Mouse (Mus musculus) retina, embryonic 14.5 days (tissue): Measurements from ENCODE around the gene Rrp1b.
"Not testable (repeated sequence)": the region's sequence is repeated elsewhere in the genome, so short reads cannot be mapped to it uniquely, and the experiment has no call there.

Experiments
- DNase-seq: peaks from one replicate; pipeline ENCODE4 v3.0.0-alpha.2; 2015; ENCODE audit warnings: low spot score

Gene Rrp1b

DNA sequence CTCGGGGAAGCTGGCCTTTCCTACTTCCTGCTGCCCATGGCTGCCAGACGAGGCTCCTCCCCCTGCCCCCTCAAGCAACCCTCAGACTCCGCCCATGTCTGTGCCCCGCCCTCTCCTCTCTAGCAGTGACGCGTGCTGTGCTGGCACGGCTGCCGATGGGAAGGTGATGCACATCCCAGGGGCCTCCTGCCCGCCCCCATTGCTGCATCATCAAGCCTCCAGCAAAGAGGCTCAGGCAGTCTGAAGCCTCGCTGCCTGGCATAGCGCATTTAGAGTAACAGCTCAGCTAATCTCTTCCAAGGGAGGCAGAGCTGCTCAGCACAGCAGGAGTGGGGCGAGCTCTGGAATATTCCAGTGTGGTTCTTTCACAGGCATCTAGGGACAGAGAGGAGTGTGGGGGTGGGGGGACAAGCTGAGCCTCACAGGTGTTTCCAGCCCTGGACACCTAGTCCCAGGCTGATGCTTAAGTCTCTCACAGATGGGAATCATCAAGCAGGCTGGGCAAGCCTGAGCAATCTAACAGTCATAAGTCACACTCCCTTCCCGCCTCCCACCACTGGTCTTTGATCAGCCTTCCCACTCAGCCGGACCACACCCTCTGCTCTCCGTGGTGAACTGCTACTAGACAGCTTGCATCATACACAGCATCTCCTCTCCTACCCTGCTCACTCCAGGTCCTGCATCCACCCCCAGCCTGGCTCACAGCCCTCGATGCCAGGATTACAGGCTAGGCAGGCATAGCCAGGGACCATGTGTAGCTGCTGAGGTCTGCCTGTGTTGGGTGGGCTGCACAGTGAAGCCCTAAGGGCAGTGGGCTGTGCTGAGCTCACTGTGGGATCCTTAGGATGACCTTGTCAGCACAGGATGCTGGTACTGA lies 55.7 kb downstream of the Rrp1b start:
- peak; percentile 88 for DNase-seq

- DNase-seq = no peak
Observed at GRCm38 (mm10) chr17:32092241-32092619, 56.3 kb downstream of the Rrp1b start.

GRCm38 (mm10) chr17:32092895-32093294 lies 57.0 kb downstream of the Rrp1b start:
- DNase-seq = no peak

DNA sequence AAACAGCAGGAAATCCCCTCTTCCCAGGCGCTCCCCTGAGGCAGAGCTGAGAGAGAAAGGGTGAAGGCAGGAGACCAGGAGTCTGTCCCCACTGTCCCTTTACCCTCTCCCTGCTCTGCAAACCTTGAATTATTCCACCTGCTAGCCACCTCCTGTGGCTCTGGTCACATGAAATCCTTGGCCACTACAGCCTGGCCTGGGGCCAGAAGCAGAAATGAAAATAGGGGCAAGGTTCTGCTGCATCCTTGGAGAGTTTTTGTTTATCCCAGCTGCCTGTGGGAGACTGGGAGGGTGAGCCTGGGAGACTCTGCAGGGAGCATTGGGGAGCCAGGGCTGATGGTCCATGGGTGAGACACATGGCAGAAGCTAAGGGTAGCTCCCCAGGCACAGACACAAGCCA lies 61.8 kb downstream of the Rrp1b start:
- DNase-seq = no peak

DNA sequence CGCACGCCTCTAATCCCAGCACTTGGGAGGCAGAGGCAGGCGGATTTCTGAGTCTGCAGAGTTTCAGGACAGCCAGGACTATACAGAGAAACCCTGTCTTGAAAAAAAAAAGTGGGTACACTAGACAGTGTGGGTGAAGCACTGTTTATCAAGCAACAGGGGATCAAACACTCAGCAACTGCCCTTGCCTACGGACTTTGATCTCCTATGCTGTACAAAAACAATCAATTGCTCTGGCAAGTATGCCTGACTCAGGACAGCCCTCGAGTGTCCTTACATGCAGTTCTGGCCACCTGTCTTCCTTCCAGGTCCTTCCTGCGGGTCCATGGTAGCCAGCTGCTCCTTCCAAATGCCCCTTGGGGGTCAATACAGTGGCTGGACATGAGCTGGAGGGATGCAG lies 63.0 kb downstream of the Rrp1b start:
- not testable (repeated sequence) for DNase-seq

- no peak for DNase-seq
Observed at GRCm38 (mm10) chr17:32099574-32099942, 63.7 kb downstream of the Rrp1b start.

GRCm38 (mm10) chr17:32099943-32100586 lies 64.2 kb downstream of the Rrp1b start:
- peak; percentile 77 for DNase-seq

GRCm38 (mm10) chr17:32103054-32103453 lies 67.2 kb downstream of the Rrp1b start:
- DNase-seq = no peak

GRCm38 (mm10) chr17:32106358-32106757 lies 70.5 kb downstream of the Rrp1b start:
- no peak for DNase-seq

- DNase-seq = no peak
Observed at GRCm38 (mm10) chr17:32107877-32108276, 72.0 kb downstream of the Rrp1b start.

- DNase-seq = not testable (repeated sequence)
Observed at GRCm38 (mm10) chr17:32108320-32109011, 72.6 kb downstream of the Rrp1b start.

DNA sequence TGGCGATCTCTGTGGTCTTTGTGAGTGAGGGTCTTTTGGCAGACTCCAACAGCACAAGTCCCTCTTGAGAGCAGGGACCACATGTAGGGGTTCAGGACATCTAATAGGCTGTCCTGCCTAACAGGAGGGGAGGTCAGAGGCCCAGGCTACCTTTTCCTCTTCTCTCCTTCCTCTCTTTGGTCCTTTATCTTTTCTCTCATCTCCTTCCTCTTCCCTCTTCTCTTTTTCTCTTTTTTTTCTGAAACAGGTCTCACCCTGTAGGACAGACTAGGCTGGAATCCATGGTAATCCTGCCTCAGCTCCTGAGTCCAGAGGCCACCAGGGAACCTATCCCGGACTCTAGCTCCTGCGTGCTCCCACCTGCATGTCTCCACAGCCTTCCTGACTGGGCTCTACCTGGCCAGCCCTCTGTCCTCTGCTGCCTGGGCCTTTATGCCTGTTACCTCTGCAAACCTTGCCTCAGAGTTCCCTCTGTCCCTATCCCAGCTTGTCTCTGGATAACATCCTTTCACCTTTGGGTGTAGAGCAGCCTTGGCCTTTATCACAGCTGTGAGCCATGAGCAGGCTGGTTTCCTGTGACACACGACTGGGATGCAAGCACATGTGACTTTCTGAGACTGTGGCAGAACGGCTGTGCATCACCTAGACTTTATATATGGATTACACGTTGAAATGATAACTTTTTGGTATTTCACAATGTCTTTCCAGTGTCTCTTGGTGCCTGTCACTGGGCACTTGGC lies 73.5 kb downstream of the Rrp1b start:
- no peak for DNase-seq

DNA sequence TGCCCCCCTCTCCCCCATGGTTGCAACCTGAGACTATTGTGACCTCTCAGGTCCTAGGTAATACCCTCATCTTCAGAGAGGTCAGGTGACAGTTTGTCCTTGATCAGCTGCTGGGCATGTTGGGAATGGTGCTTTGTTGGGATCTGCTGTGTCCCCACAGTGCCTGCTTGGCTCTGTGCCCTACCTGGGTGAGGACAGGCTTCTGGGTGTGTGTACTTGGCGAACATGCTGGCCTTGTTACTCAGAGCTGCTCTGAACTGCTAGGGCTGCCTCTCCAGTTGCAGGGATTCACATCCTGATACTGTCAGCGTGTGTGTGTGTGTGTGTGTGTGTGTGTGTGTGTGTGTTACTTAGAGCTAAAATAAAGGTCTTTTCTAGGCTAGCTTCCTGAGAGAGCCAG lies 74.5 kb downstream of the Rrp1b start:
- DNase-seq = no peak

GRCm38 (mm10) chr17:32110980-32111780 lies 75.3 kb downstream of the Rrp1b start:
- DNase-seq = no peak
